Mouse (Mus musculus) cerebellum, postnatal 4 days (tissue): Measurements from ENCODE around the gene Rdm1.
A peak's percentile ranks its signal among the peaks of the same experiment; 100 is the strongest.

Source experiments
- DNase-seq, 2 experiments: peaks; one replicate each; pipeline ENCODE4 v3.0.0; 2022; ENCODE audit warnings: low spot score in 2 of 2, mixed read lengths in 1 of 2

Rdm1 gene

GRCm38 (mm10) chr11:101657886-101658750, 31.1 kb downstream of the Rdm1 start:
- peak; percentile 44 to 77 for DNase-seq

DNA sequence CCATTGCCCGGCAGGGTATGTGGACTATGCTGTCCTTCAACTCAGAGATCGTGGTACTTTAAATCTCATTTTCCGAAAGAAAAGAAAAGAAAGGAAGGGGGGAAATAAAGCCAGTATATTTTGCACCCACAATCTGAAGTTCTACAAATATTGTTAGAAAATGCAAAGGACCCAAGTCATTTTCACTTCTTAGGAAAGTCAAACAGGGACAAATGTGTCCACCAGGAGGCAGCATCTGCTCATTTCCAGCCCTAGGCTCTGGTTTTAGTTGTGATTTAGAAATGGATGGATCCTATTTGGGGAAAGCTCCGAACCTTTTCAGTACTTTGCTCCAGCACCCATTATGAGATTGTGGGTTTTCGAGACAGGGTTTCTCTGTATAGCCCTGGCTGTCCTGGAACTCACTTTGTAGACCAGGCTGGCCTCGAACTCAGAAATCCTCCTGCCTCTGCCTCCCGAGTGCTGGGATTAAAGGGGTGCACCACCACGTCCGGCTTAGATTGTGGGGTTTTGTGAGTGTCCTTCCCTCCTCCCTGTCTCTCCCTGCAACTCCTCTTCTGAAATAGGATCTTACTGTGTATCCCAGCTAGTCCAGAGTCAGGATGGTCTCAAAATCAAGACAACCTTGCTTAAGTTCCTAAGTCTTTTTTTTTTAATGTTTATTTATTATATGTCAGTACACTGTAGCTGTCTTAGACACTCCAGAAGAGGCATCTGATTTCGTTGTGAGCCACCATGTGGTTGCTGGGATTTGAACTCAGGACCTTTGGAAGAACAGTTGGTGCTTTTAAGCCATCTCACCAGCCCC, 32.0 kb downstream of the Rdm1 start:
- DNase-seq: peak in 1 of 2 experiments; percentile 62

DNA sequence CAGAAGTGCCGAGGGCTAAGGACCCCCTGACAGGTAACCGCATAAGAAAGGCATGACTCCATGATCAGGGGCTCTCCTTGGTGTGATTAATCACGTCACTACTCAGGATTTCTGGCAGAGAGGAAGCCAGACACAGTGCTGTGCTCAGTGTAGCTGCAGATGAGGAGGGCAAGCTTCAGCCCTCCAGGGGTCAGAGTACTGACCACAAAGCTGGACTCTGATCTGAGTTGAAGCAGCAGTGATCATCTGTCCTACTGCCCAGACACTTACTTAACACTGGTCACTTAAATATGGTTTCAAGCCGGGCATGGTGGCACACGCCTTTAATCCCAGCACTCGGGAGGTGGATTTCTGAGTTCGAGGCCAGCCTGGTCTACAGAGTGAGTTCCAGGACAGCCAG, 34.2 kb downstream of the Rdm1 start:
- DNase-seq: no peak

DNA sequence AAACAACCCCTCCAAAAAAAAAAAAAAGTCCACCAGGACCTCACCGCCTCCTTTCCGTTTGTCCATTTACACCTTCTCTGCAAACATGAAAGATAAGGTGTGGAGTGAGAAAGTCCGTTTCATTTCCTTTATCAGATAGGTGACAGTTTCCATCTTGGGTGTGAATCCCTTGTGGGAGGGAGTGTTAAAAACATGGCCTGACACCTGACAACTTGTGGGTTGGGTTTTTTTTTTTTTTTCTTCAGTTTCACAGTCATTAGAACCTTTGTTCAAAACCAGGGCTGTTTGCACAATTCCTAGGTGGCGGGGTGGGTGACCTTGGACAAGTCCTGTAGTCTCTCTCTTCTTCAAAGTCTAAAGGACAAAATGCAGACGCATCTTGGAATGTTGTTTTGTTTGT, 34.8 kb downstream of the Rdm1 start:
- no peak for DNase-seq

- no peak for DNase-seq
These were observed 36.4 kb downstream of the Rdm1 start for GRCm38 (mm10) chr11:101663229-101664027.

DNA sequence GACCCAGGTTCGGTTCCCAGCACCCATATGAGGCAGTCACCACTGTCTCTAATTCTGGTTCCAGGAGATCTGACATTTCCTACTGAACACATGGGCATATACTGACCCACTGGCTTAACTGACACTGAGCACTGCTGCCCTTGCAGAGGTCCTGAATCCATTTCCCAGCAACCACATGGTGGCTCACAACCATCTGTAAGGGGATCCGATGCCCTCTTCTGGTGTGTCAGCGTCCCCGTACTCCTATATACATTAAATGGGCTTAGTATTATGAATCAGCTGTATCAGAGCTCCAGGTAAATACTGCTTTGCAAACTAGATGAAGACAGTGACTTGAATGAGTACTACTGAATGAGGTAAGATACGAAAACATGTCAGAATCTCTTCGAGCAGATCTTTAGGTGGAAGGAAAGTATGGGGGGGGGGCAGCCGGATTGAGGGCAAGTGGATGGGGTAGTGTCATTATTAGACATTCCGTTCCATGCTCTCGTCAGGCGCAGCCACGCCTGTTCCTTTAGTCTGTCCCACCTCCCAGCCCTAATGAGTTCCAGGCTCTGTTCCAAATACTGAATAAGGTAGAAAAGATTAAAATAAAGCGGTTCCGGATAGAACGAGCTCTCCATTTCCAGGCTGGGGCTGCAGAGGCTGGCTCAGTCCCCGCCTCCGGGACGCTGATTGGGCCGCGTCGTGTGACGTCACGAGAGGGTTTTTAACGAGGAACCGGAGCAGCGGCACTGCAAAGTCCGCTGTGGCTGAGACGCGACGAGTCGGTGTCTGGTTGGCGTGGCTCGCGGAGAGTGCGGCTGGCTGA, 38.0 kb downstream of the Rdm1 start, which contains the start of gene Arl4d:
Gene Arl4d, plus strand, starts transcription at position 717 of the 811 bp plus-strand sequence.
- peak; percentile 86 to 92 for DNase-seq

DNA sequence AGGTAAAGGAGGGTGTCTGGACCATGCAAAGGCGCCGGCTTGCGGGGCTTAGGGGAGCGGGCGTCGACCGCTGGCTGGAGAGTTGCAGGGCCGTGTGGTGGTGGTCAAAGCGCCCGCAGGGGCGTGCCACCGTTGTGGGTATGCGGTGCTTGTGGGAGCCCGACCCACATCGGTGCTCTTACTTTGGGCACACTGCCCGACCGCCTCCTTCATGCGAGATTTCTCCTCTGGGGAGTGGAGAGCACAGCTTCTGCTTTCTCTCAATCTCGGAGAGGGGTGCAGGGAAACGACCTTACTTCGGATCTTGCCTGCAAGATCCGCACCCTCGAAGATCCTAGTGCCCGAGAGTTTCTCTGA, 38.6 kb downstream of the Rdm1 start:
- DNase-seq: no peak

- peak in 1 of 2 experiments; percentile 16 for DNase-seq
These were observed 39.8 kb downstream of the Rdm1 start for GRCm38 (mm10) chr11:101666626-101667345.

- DNase-seq: peak in 1 of 2 experiments; percentile 18
These were observed 41.0 kb downstream of the Rdm1 start for GRCm38 (mm10) chr11:101667871-101668532.

- peak in 1 of 2 experiments; percentile 14 for DNase-seq
These were observed 41.7 kb downstream of the Rdm1 start for GRCm38 (mm10) chr11:101668546-101669261.

DNA sequence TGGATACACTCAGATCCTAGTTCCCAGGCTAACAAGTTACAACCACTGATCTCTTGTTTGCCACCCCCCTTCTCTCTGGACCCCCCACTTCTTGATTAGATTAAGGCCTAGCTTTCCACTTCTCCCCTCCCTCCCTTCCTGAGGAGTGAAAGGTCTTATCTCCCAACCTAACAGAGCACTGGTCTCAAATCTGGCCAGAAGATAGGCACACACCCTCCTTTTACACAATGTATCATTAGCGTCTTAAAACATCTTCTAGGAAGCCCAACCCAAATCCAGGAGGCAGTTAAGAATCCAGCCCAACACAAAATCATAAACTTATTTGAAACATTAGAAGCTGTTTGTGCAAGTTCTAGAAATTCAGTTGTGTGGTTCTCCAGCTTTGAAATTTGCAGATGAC, 43.3 kb downstream of the Rdm1 start:
- no peak for DNase-seq

- no peak for DNase-seq
These were observed 44.3 kb downstream of the Rdm1 start for GRCm38 (mm10) chr11:101671255-101671654.

DNA sequence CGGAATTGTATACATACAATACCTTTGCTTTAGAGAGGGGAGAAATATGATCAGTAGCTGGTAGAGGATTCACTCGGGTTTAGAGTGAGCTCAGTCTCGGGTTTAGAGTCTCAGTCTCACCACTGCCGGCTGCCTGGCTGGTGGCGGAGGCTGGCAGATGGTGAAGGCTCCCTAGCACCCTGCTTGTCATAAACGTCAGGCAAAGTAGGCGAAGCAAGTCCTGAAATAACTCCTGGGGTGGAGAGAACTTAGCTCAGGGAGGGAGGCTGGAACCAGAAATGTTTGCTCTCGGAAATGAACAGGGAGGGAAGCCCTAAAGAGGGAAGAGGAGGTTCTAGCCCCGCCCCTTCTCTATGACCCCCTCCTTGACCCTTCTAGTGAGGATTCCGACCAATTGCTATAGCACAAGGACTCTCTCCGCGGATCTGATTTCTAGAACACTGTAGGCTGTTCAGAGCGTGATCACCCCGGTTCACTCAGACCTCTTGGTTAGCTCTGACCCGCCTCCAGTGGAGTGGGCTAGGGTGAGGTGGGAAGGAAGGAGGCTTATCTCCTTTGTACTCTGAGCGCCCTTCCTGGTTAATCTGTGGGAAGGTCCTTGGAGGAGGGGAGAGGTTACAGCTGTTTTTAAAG, 46.1 kb downstream of the Rdm1 start:
- no peak for DNase-seq

GRCm38 (mm10) chr11:101674106-101674505, 47.1 kb downstream of the Rdm1 start:
- no peak for DNase-seq

DNA sequence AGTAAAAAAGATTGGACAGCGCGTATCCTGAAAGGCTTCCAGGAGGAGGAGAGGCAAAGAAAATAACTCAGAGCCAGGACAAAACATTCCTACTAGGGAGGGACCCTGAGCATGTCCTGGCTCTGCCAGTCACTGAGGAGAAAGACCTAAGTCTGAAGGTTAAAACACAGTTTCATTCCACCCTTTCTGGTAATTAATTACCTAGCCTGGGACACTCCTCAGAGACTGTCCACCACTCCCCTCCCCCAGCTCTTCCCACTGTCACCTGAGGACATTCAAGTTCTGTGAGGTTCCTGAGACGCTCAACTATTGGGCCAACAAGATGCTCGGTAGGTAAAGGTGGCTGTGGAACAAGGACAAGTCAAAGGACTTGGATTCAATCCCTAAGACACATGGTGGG, 48.4 kb downstream of the Rdm1 start:
- no peak for DNase-seq

DNA sequence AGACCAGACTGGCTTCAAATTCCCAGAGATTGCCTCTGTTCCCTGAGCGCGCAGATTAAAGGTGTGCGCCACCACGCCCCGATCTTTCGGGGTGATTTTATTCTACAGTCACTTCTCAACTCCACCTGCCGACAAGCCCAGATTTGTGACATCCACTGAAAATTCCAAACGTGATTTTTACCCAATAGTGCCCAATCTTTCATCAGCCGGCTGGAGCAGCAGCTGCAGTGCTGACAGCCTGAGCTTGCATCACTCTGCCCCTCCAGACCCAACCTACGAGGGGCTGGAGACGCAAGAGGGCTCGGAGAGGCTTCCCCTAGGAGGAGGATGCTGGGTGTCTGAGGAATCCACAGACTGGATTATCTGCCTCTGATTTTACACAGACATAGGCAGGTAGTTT, 50.7 kb downstream of the Rdm1 start:
- DNase-seq: no peak

DNA sequence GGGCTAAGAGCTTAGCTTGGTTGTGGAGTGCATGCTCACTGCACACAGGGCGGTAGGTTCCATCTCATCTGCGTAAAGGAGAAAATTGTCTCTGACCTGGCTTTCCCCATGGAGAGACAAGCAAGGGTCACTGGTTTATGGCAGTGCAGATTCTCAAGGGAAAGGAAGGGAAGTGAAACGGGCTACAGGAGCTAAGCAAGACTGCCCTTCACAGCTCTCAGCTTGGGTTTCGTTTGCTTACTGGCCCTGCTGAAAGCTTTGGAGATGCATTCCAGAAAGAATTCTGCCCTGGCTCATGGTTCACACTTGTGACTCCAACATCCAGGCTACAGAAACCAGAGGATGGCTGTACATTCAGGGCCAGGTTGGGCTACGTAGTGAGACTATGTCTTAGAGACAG, 51.8 kb downstream of the Rdm1 start:
- DNase-seq: no peak

GRCm38 (mm10) chr11:101679907-101680306, 52.9 kb downstream of the Rdm1 start:
- no peak for DNase-seq
